Mouse (Mus musculus): Measurements from ENCODE around the gene Pik3ca. TPM values are rescaled to one million over a fixed set of nuclear protein-coding genes. Genes with fewer than 3 reads are reported as not detected.

Gene Pik3ca
- 38.8 and 63.8 TPM in 2 replicates for total RNA-seq (2021)
- long read RNA-seq, partial matches to known transcripts: 2 of 22 reads
- long read RNA-seq, other reads (novel, unspliced or antisense): 20 of 22 reads

DNA sequence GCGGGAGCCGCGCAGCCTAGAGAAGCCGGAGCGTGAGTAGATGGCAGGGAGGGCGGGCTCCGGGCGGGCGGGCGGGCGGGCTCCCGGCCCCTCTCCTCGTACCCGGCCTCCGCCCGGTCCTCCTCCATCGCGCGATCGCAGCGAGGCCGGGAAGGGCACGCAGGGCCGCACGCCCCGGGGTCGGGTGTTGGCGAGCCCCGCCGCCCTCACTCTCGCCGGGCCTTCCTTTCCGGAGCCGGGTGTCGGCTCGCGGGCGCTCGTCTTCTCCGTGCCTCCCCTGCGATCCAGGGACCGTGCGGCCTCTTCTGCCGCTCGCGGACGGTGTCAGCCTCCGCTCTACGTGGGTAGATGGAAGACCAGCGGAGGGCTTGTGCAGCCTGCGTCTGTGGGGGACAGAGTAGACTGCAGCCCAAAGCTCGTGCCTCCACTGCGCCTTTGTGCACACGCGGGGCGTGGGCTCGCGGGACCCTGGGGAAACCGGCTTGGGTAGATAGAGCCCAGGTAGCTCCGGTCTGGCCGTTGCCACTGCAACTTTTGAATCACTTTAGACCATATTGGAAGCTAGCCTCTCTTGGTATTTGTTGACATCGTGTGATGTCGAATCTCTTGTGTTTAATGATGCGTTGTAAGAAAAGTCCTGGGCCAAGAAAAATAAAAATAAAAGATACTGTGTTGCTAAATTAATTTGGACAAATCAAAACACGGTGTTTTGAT, at the start of gene Pik3ca:
TSS of gene Pik3ca (plus strand) at position 211 of the 714 bp plus-strand sequence.
- DNase-seq: peak; percentile 60

DNA sequence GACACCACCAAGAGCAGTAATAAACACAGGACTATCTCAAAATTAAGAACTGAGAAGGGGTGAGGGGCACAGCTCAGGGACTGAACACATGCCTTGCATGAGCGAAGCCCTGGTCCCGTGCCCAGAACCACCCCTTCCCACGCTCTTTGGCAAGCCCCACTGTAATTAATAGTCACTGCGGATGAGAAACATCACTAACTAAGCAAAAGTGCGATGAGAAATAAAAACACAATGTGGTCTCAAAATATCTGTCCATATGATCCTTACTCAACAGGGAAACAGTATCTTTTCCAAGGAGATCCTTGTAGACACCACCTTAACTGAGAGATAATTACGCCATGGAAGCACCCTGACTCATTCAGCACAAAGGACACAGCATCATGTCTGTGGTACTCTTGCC, 49.6 kb upstream of the Pik3ca start:
- DNase-seq: no peak

DNA sequence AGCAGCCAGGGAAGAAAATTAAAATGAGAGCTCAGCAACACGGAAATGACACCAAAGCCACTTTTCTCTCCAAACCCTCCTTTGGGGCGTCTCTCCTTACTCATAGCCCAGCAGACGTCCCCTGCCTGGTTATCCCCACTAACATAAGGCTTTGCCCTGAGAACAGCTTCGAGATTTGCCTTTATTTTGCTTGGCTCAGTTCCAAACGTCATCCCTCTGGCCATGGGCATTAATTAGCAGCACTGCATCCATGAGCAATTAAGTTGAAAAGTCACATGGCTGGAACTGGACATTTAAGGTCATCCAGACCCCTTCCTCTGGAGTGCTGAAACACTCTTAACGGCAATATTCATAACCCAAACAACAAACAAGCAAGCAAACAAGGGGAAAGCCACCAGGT, 36.2 kb upstream of the Pik3ca start:
- no peak for DNase-seq

DNA sequence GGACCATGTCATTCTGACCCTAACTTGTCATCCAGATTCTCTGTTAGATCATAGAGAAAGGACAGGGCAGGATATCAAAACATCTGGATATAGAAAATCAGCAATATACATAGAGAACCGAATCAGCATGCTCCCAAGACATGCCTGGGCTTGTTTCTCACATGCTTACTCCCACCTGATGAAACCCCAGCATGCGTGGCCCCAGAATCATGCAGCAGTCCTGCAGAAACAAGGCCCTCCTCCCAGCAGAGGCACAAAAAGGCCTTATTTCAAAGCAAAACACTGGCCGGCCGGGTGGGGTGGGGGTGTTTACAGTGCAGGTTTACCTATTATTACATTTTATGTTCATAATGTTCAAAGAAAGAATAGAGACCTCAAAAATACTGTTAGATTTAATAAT, 33.3 kb upstream of the Pik3ca start:
- DNase-seq: no peak

DNA sequence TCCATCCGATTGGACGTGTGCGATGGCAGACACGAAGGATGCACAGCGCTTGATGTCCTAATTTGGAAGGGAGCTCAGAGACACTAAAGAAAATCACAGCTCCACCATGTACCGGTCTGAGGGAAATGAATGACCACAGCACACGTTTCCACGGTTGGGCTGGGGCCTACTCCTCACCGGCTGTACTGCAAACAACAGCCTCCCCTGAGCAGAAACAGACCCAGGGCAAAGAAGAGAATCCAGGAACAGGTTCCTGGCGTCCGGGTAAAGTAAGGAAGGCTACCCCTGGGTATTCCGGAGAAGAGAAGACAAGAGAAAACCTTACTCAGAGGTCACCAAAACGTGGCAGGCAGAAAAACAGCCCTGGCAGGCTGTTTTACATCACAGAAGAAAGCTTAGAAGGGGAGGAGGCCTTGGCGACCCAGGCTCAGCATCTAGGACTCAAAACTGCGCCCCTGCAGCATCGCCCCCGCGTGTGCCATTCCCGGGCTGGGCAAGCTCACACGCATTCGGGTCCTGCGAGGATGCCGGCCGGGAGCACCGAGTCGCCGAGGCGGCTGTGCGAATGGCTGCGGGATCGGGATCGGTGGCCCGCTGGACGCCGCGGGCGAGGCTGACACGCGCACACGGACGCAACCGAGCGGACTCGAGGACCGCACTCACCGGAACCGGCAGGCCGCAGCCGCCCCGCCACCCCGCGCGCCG, 32.5 kb upstream of the Pik3ca start:
- DNase-seq: no peak

DNA sequence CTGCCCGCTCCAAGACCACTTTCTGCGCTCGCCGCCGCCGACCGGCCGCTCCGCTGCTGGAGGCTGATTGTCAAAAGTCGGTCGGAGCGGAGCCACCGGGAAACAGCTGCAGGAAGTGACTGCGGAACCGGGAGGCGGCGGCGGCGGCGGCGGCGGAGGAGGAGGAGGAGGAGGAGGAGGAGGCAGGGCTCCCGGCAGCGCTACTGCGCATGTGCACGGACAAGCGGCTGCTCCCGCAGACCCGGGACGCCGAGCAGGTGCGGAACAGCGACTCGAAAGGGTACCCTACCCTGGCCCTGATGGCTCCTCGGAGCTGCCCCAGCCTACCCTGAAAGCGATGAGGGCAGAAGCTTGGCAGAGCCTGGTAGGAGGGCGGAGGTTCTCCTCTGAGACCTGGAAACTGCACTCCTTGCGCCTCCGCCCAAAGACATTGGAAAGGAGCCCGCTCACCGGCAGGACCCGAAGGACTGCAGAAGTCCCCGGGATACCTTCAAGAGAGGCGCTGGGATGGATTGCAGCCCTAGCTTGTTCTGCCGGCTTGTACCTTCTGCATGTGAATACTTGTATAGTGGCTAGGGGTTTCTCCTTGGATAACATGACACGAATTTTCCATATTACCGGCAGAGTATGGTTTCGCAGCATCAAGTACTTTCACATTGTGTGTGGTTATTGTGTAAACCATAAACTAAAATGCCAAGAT, 31.8 kb upstream of the Pik3ca start, which contains the start of gene Zmat3:
TSS of gene Zmat3 (minus strand) at position 469 of the 700 bp plus-strand sequence.
- DNase-seq: peak; percentile 91

DNA sequence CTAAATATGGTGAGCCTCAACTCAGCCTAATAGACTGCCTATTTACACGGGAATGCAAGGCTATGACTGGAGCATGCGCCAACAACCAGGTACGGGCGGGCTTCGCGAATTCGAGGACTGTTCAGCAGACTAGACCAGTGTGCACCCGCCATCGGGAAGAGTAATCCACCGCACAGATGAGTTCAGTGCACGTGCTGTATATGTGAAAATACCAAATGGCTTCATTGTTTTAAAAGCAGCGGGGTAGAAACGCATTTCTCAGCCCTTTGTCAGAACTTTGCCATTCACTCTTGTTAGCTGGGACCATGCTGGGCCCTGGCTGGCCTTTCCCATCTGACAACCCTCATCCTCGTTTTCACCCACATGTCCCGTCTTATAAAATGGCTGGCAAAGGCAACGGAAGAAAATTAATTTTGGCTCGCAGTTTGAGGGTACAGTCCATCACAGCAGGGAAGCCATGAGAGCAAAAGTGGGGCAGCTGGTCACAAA, 31.2 kb upstream of the Pik3ca start:
- no peak for DNase-seq

DNA sequence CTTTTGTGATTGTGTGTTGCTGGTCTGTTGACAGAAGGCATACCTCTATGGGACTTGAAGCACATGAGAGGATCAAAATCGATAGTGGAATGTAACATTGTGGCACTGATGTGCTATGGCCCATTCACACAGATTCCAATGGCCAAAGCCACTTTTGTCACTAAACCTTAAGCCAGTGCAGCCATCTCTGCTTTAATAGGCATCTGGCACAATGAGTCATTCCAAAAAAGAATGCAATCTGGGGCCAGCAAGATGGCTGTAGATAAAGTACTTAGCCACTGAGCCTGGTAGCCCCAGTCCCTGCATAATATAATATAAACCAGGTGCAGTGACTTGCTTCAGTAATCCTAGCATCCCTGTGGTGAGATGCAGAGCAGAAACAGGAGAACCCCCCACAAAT, 30.0 kb upstream of the Pik3ca start:
- no peak for DNase-seq

DNA sequence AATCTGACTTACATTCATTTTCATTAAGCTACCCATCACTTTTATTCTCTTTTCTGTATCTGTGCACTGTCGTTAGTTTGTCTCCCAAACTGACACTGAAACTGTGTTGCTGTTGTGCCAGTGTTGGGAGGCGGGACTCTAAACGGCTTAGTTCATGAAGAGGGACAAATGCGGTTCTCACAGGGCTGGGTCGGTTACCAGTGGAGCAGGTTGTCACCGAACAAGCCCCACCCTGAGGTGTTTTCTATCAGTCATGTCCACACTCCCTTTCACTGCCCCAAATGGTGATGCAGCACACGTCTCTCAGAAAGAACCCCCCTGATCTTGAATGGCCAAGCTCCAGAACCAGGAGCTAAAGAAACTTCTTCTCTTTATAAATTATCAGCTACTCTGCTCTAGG, 25.5 kb upstream of the Pik3ca start:
- DNase-seq: no peak

DNA sequence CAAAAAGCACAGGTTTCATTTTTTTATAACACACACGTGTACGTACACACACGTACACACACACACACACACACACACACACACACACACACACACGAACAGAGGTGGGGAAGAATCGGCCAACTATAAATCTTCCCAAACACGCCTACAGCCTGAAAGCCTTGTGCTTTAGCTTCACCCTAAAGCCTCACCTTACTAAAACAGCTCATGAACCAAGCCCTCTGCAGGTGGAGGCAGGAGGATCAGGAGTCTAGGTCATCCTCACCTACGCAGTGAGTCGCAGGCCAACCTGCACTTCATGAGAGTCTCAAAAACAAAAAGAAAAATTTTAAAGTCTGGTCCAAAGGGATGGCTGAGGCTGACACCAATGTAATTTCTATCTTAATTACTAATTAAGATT, 25.0 kb upstream of the Pik3ca start:
- DNase-seq: no peak

DNA sequence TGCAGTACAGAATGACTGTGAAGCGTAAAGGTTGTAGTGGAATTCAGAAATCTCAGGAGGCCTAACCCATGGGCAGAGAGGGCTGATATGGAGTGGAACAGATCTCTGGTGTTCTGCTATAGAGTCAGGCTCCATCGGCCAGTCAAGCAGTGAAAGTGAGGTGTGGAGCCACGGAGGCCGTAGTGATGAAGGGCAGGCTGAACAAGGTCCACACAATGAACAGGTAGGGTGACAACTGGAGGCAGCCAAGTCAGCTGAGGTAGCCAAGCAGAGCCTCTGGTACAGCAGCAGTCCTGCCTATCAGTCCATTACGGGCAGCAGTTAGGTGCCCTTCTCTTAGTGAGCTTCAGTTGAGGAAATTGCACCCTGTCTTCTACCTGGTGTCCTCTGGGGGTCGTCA, 24.2 kb upstream of the Pik3ca start:
- no peak for DNase-seq

DNA sequence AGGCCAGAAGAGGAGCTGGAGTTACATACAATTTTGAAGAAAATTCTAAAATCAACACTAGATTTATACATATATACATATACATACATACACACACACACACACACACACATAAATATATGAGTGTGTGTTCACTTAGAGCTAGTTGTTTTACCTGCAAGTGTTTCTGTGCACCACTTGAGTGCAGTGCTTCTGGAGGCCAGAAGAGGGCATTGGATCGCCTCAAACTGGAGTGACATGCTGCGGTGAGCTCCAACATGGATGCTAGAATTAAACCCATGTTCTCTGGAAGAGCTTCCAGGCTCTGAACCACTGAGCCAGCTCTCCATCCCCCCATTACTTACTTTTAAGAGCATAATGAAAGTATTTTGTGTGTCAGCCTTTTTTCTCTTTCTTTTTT, 17.6 kb upstream of the Pik3ca start:
- DNase-seq: no peak

DNA sequence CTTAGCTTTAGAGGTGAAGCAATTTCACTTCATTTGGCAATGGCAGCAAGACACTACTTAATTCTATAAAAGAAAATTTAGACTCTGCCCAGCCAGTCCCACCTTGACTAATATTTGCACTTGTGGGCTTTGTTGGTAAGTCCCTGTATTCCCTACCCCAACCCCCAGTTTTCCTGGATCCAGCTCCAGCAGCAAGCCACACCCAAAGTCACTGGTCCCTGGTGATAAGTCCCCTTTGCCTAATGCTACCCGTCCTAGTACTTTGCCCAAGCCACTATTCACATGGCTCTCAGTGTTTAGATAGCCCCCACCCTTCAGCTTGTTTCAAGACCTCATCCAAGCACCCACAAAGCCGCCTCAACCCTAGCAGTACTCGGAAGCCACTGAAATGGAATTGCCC, 15.9 kb upstream of the Pik3ca start:
- no peak for DNase-seq

DNA sequence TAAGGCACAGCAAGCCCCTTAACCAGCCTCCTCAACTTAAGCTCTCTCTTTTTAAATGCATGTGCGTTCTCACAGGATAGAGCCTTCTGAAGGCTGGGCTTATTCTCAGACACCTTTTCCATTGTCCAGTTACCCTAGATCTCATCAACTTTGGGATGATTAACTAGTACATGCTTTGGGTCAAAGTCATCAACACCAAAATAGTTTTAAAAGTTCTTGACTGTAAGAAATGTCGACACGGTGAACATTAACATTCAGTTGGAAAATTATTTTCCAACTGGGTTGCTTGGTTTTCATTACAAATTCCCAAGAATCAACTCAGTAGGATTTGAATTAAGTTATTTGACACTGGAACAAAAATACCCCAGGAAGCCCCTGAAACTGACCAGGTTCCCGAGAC, 4.6 kb upstream of the Pik3ca start:
- no peak for DNase-seq

DNA sequence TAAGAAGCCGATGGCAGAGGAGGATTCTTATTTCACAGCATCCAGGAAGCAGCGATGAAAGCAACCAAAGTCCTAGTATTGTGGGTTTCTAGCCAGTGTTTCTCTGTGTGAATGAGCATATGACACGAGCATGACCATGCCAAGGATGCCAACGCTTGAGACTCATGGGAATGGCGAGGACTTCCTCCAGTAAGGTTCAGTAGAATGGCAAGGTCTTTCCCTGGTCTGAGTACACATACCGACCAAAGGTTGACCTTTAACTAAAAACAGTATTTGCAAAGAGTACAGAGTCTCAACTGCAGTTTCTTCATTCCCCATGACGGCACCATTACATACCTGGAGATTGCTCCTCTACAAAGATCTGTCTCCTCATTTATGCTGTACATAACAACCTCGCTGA, 3.5 kb upstream of the Pik3ca start:
- DNase-seq: no peak

DNA sequence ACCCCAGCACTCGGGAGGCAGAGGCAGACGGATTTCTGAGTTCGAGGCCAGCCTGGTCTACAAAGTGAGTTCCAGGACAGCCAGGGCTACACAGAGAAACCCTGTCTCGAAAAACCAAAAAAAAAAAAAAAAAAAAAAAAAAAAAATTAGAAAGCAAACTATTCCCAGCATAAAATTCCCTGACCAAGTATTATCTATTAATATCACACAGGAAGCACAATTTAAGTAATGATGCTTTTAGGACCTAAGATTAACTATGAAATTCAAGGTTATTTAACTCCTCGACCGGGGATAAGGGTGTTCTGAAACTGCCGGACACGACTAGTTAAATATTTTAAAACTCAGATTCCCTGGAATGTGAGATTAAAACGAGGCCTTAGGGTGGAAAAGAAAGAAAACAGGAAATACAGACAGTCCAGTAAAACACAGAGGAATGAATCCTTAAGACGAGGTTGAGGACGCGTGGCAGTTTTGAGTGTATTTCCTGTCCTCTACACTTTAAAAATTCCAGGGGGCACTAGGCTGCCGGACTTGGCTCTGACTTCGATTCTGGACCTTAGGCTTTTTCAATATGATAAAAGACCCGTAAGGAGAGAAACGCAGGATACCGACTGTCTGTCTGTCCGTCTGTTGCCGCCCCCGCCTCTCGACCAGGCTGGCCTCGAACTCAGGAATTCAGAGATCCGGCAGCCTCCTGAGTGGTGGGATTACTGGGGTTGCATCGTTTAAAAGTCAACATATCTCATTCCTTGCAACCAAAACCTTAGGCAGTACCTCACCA, 1.5 kb upstream of the Pik3ca start:
- DNase-seq: peak; percentile 27

DNA sequence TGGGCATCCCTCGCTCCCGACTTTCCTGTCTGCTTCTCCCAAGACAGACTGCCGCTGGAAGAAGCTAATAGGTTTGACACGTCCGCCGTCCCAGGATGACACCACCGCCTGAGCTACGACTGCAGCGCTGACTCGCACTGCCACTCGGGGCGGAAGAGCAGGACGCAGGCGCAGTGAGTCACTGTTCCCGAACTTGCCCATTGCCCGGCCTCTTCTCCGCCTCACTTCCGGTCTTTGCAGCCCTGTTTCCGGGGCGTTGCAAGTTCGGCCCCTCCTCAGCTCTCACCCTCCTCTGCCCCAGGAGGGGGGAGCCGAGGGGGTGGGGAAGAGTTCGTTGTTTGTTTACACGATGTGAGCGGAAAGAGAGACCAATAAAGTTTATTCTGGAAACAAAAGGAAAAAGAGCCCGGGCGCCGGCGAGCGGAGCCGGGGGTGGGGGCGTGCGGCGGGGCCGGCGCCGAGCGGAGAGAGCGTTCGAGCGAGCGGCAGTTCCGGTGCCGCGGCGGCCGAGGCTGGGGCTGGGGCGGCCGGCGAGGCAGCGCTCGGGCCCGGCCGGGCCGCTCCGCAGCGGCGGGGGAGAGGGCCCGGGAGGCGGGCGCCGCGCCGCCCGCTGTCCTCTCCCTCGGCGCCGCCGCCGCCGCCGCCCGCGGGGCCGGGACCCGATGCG, 544 bp upstream of the Pik3ca start:
- DNase-seq: peak; percentile 93

DNA sequence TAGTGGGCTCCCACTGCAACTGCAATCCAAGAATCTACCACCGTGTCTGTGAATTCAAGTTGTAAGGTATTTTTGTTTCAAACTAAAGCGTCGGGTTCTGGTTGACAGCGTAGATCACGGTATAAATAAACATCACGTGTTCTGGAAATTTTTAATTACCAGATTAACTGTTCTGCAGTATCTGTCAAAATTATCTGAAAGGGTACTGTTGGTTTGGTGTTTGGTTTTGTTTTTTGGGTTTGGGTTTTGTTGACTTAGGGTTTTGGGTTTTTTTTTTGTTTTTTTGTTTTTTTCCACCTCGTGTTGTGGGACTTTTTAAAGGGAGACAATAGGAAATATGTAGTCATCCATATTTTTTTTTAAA, 686 bp downstream of the Pik3ca start:
- DNase-seq: no peak

DNA sequence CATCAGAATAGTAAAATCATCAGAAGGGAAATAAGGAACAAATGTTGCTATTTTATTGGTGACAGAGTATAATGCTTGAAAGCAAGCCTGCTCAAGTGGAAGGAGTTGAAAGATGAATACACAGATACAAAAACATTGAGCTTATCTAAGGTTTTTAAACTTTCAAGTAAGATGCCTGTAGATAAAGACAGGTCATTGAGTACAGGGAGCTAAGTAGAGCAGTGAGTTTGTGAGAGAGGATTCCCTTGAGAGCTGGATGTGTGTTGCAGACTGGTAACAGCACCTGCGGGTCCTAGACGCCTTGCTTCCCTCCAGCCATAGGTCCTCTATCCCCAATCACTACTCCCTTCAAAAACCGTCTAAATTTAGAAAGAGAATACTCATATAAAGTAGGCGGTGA, 1.2 kb downstream of the Pik3ca start:
- no peak for DNase-seq

DNA sequence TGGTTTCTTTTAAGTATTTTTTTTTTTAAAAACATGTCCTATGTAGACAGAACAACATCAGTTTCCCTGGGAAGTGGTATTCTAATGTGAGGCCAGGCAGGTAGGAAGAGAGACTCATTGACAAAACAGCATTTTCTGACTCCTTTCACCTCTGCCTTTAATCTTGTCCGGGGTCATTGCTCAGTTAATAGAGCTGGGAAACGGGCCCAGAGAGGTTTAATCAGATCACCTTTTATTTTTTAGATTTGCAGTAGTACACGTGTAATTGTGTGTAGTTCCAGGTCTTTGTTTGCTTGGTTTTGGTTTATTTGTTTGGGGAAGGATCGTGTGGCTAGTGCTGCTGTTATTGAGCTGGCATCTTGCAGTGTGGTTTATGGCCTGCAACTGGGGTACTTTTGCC, 1.9 kb downstream of the Pik3ca start:
- no peak for DNase-seq

DNA sequence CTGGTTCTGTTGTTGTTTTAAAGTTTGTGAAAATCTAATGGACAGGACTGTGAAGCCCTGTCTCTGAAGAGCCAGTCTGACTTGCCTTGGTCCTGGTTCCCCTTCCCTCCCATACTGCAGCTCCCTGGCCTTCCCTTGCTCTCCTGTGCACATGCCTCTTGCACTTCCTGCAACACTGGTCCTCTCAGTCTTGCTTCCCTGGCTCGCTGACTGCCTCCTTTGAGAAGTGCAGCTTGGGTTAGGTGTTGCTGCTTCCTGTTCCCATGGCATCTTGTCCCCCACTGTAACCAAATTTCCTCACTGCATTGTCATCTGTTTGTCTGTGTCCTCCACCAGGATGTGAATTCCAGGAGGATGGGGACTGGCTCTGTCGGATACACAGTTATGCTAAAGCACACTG, 2.5 kb downstream of the Pik3ca start:
- peak; percentile 9 for DNase-seq

DNA sequence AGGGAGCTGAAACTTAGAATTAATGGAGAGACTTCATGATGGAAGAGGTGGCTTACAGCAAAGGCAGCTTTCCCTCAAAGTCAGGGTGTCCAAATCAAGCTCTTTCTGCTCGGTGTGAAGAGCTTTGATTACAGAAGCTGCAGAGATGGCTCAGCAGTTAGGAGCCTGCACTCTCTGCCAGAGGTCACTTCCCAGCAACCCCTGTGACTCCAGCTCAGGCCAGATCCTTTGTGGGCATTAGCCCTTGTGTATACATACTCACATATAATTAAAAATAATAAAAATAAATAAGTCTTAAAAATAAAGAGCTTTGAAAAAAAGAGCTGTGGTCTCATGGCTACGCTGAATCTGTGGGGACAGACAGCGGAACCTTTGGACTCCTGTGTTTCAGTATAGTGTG, 4.1 kb downstream of the Pik3ca start:
- DNase-seq: no peak
